Mouse (Mus musculus) cerebellum, adult 2 months (tissue): ENCODE data around the gene Ucma.

Experiments
- CTCF ChIP-seq: fragments of 200-500 bp; IDR thresholded peaks from 2 replicates; pipeline ENCODE4 v1.5.1; 2011; ENCODE audit warnings: low read depth, mild to moderate bottlenecking, control low read depth, low read length, moderate library complexity, borderline replicate concordance; ENCODE audit not compliant: insufficient read depth
- POLR2A ChIP-seq: fragments of 200-500 bp; IDR thresholded peaks from 2 replicates; pipeline ENCODE4 v1.6.1; 2011; ENCODE audit warnings: low read length, control low read depth, borderline replicate concordance; ENCODE audit not compliant: insufficient read depth

DNA sequence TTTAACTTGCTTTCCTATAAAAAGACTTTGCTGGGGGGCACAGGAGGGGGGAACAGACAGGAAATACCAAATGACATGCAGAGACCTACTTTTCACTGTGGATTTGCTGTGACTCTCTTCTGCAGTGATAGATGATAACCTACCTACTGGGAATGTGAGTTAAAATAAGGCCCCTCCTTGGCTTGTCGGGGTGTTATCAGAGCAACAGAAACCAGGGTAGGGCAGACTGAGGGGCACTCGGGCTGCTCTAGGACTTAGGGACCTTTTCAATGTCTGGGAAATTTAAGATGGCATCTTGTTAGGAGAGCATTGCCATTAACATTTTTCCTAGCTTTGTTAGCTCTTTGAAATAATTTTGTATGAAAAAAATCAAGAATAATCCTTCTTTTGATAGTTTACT is 47.4 kb downstream of the Ucma start:
- no peak for TF ChIP-seq CTCF
- no peak for TF ChIP-seq POLR2A
